Mouse (Mus musculus): Measurements from ENCODE around the gene Gbp2. TPM values are rescaled to one million over a fixed set of nuclear protein-coding genes. Genes with fewer than 3 reads are reported as not detected.
"Not testable (repeated sequence)": the region's sequence is repeated elsewhere in the genome, so short reads cannot be mapped to it uniquely, and the experiment has no call there.

Gene Gbp2
- polyA plus RNA-seq (2012; rRNA removed), result 12.4 and 21.7 TPM in 2 replicates

DNA sequence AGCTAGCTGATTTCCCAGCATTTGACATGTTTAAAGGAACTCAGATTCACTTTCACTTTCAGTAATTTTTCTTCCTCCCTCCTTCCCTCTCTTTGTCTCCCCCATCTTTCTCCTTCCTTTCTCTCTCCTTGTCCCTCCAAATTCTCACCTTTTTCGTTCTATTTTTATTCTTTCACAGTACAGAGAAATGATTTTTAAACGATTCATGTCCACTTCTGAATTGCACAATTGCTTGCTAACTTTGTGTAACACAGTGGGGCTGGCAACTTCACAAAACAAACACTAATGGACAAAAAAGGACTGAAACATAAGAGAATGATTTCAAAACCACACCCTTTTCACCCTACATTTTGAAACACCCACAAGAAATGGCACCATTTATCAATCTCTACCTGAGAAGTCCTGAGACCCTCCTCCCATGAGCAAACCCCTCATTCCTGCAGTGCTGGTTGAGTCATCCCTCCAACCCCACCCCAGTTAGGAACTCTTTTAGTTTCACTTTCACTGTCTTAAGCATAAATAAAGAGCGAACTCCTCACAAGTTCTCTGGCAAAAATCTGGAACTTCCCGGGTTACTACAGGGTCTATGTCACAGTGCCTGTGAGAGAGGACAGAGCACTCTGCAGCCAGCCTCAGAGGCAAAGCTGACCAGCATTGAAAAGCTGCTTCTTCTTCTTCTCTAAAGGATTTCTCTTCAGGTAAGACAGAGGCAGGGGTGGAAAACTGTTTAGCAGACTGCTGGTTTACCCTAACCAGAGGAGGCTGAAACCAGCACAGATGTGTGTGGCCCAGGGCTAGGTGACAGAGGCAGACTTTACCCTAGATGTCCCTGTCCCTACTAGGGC is at the start of gene Gbp2:
TSS of gene Gbp2 (plus strand) at position 492 of the 845 bp plus-strand sequence.
- peak; percentile 42 for DNase-seq (ENCODE audit: low read depth)

DNA sequence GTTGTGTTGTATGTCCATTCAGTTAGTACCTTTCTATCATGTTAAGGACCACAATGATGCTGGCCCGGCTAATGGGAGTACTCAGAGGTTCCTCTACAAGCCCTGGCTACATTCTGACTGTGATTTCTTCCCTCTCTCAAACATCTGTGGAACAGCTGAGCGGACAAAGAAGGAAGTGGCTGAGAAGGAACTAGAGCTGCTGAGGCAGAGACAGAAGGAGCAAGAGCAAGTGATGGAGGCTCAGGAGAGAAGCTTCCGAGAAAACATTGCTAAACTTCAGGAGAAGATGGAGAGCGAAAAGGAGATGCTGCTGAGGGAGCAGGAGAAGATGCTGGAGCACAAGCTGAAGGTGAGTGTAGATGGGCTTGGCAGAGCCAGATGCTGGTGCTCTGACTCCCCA is 49.7 kb upstream of the Gbp2 start:
- DNase-seq (ENCODE audit: low read depth), result no peak

GRCm38 (mm10) chr3:142577108-142577507 is 43.3 kb upstream of the Gbp2 start:
- DNase-seq (ENCODE audit: low read depth), result no peak

- DNase-seq (ENCODE audit: low read depth), result no peak
Observed at GRCm38 (mm10) chr3:142578342-142578741, 42.1 kb upstream of the Gbp2 start.

DNA sequence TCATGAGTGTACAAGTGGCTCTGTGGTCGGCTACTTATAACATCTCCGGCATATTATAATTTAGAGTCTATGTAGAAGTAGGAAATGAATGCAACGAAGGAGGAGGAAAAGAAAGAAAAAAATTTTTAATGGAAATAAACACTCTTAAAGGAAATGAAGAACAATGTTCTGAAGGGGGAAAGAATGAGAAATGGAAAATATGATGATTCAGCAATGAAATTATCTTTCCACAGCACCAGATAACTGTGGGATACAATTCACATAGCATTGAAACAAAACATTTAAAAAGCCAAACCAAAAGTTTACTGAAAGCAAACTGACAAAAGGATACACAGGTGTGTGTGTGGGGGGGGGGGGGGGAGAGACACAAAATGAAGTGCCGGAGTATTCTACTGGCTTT is 37.3 kb upstream of the Gbp2 start:
- no peak for DNase-seq (ENCODE audit: low read depth)

- DNase-seq (ENCODE audit: low read depth), result no peak
Observed at GRCm38 (mm10) chr3:142587386-142587785, 33.0 kb upstream of the Gbp2 start.

GRCm38 (mm10) chr3:142588888-142589287 is 31.5 kb upstream of the Gbp2 start:
- DNase-seq (ENCODE audit: low read depth), result no peak

GRCm38 (mm10) chr3:142590431-142591067 is 29.9 kb upstream of the Gbp2 start:
- DNase-seq (ENCODE audit: low read depth), result no peak

DNA sequence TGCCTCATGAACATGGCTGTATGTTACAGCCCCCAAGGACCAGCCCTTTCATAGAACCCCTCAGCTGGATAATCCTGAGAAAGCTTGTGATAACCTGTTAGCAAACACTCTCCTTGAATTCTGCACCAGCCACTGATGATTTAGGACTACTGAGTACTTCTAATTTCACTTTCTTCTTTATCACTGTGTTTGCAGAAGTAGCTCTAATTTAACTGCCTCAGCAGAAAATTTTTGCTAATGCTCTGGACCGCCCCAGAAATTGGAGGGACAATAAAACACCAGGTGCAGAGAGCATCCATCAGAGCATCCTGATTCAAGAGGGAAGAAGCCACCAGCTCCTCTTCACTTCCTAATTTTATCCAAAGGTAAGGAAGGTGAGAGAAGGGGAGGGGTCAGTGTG is 25.9 kb upstream of the Gbp2 start, which contains the start of gene Gbp2b:
TSS of gene Gbp2b (plus strand) at position 301 of the 400 bp plus-strand sequence.
- no peak for DNase-seq (ENCODE audit: low read depth)

- no peak for DNase-seq (ENCODE audit: low read depth)
Observed at GRCm38 (mm10) chr3:142597923-142598322, 22.5 kb upstream of the Gbp2 start.

DNA sequence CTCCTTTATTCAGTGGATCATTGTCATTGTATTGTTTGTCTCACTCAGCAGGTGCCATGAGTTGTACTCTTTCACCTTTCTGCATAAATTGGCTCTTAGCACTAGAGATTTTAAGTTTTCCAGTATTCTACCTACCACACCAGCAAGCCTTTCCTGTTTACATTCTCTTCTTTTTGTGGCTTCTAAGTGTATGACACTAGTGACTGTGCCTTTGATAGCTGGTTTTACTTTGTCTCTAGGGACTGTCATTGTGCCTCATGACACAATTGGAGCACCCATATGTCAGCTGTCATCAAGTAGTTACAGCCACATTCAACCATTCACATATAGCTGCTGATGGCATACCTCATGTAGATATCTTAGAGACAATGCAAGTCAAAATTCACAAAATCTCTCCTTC is 18.7 kb upstream of the Gbp2 start:
- DNase-seq (ENCODE audit: low read depth), result no peak

DNA sequence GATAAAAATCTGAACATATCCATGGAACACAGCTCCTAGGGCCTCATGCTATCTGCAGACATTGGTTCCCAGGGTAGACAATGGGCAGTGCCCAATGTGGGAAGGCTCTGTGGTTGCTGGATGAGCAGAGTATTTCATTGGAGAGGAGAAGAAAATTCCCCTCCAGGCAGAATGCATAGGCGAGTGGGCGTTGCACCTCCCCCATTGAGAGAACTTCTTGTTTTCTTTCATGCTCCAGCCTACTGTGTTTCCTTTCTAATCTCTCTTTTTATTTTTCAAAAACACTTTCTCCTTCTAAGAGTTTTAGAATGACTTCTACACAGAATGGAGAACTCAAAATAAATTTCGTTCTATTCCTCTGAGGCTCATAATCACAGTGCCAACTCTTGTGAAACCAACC is 1.7 kb upstream of the Gbp2 start:
- DNase-seq (ENCODE audit: low read depth), result no peak

DNA sequence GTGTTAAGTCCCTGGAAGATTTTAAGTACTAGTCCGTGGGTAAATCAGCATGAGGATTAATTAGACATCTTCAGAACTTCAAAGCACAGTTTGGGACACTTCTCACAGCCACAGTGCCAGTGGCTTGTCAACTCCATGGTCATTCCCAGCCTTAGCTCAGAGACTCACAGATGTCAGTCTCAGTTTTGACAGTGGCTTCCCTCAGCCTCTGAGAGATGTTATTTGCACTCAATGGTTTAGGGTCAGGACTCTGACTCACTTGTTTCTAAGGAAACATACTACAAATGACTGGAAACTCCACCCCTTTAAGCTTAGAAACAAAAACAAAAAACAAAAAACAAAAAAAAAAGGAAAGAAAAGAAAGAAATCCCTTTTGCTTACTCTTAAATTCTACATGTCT is 796 bp upstream of the Gbp2 start:
- DNase-seq (ENCODE audit: low read depth), result no peak

GRCm38 (mm10) chr3:142620956-142621562 is 657 bp downstream of the Gbp2 start:
- no peak for DNase-seq (ENCODE audit: low read depth)

GRCm38 (mm10) chr3:142630385-142630784 is 10.0 kb downstream of the Gbp2 start:
- DNase-seq (ENCODE audit: low read depth), result no peak

DNA sequence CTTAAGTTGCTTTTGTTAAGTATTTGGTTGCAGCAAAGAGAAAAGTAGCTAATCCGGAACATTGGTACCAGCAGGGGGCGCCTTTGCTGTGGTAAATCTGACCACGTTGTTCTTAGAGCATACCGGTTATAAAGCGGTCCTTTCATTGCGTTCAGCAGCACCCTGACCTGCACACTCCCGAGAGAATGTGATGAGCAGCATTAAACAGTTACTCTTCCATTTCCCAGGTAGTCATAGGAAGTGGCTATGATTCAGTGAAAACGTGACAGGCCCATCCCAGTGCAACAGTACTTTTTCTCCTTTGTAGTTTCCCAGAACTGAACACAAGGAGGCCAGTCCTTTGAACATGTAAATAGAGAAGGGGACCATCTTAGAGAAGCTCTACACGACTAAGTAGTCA is 19.8 kb downstream of the Gbp2 start:
- no peak for DNase-seq (ENCODE audit: low read depth)

GRCm38 (mm10) chr3:142645949-142646348 is 25.5 kb downstream of the Gbp2 start:
- not testable (repeated sequence) for DNase-seq (ENCODE audit: low read depth)

- DNase-seq (ENCODE audit: low read depth), result not testable (repeated sequence)
Observed at GRCm38 (mm10) chr3:142647836-142648235, 27.4 kb downstream of the Gbp2 start.

DNA sequence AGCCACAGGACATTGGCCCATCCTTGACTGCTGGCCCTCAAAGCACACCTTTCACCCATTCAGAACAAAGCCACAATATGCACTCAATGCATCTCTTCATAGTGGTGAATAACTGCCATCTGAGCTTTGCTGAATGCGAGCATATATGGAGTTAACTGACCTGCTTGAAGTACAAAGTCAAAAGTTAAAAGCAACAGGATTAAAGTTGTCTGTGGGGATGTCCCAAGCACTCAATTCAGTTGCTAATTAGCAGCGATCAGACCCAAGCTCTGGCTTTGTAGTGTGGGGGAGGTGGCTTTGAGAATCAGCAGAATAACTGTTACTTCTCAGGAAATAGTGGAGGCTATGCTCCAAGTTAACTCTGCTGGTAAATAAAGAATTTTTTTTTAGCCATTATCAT is 29.8 kb downstream of the Gbp2 start:
- no peak for DNase-seq (ENCODE audit: low read depth)

- no peak for DNase-seq (ENCODE audit: low read depth)
Observed at GRCm38 (mm10) chr3:142664723-142665122, 44.3 kb downstream of the Gbp2 start.

GRCm38 (mm10) chr3:142674607-142675006 is 54.2 kb downstream of the Gbp2 start:
- DNase-seq (ENCODE audit: low read depth), result no peak

All from gonadal fat pad, adult 2 months (tissue).